Mouse (Mus musculus) stomach, embryonic 16.5 days (tissue): ENCODE results near the gene Trpm2. TPM values are rescaled to one million over a fixed set of nuclear protein-coding genes. Genes with fewer than 3 reads are reported as not detected.
"Not testable (repeated sequence)": the region's sequence is repeated elsewhere in the genome, so short reads cannot be mapped to it uniquely, and the experiment has no call there.

ENCODE experiments used
- ATAC-seq: fragments of 200-750 bp; cut with Nextera tagmentation; 2 replicates; pipeline ENCODE4 v1.8.0; 2017; ENCODE audit warnings: moderate number of reproducible peaks, moderate TSS enrichment; ENCODE audit not compliant: insufficient read depth, low FRiP score
- H3K27ac ChIP-seq: fragments of 300-500 bp; sonication (generic); 2 replicates; pipeline ENCODE4 v1.5.1; 2014; ENCODE audit warnings: low read length
- H3K27me3 ChIP-seq: fragments of 300-500 bp; sonication (generic); 2 replicates; pipeline ENCODE4 v1.6.1; 2014; ENCODE audit warnings: low read length, control low read depth, mixed read lengths; ENCODE audit not compliant: control insufficient read depth, insufficient read depth
- H3K36me3 ChIP-seq: fragments of 300-500 bp; sonication (generic); 2 replicates; pipeline ENCODE4 v1.6.1; 2014; ENCODE audit warnings: low read length; ENCODE audit not compliant: control insufficient read depth, insufficient read depth
- H3K4me1 ChIP-seq: fragments of 300-500 bp; sonication (generic); 2 replicates; pipeline ENCODE4 v1.6.1; 2014; ENCODE audit warnings: low read length, control low read depth, mixed read lengths; ENCODE audit not compliant: control insufficient read depth, insufficient read depth
- H3K4me2 ChIP-seq: fragments of 300-500 bp; sonication (generic); 2 replicates; pipeline ENCODE4 v1.6.1; 2014; ENCODE audit warnings: low read depth, low read length, mixed read lengths
- H3K4me3 ChIP-seq: fragments of 300-500 bp; sonication (generic); replicated peaks from 2 replicates; pipeline ENCODE4 v1.5.1; 2014; ENCODE audit warnings: mild to moderate bottlenecking, low read length
- H3K9ac ChIP-seq: fragments of 300-500 bp; sonication (generic); 2 replicates; pipeline ENCODE4 v1.6.1; 2014; ENCODE audit warnings: low read length
- H3K9me3 ChIP-seq: fragments of 300-500 bp; sonication (generic); replicated peaks from 2 replicates; pipeline ENCODE4 v1.6.1; 2016; ENCODE audit warnings: low read length, control low read depth; ENCODE audit not compliant: control insufficient read depth
- whole genome bisulfite sequencing: fragments of 180-500 bp; shearing (Covaris S2); extraction: QIAGEN DNeasy Blood & Tissue Kit; methylation state at CpG from one replicate; pipeline ENCODE4 v1.1.7; 2014; 5-methylcytosine and 5-hydroxymethylcytosine counted together
- polyA plus RNA-seq: library from polyadenylated mRNA; unstranded; fragments of >200 nt; fragmentation: Nextera tagmentation; extraction: Ambion mirVana; gene quantifications from 2 replicates; pipeline ENCODE4 v1.2.1, GENCODE M21; 2015

The Trpm2 gene
- polyA plus RNA-seq = 1.1 and 1.5 TPM in 2 replicates

DNA sequence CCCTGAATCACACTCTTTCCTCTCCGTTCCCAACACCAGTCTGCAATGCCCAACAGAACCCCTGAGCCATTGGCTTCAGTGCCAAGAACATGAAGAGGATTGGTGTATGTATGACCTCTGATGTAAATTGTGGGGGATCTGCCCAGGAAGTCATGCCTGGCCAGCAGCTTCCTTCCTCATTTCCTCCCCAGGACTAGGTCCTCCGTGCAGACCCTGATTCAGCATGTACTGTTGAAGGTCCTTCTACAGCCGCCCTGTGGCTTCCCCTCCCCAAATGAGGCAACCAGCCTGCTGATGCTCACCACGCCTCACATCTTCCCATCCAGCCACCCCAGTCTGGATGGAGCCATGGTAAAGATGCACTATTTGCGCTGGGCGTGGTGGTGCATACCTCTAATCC lies at the start of gene Trpm2:
Gene Trpm2 (minus strand): TSS at position 83 of the 400 bp plus-strand sequence.
- WGBS = 75% methylated on average over 6 of the region's 6 CpGs
- Histone ChIP-seq H3K9ac (peak within 1 kb of the TSS; percentile 52), H3K27me3 (peaks cover 13% of the 10 kb centered on the region), H3K4me2 (peak within 1 kb of the TSS; percentile 58), H3K4me1 (peaks cover 17% of the 10 kb centered on the region), H3K9me3 (no peaks in the 10 kb centered on the region), H3K27ac (no peak within 1 kb of the TSS; the same call in 1 of the 2 replicates), H3K36me3 (no peaks in the 10 kb centered on the region), H3K4me3 (peak within 1 kb of the TSS; percentile 34)
- ATAC-seq = no peak; the same call in 1 of the 2 replicates

DNA sequence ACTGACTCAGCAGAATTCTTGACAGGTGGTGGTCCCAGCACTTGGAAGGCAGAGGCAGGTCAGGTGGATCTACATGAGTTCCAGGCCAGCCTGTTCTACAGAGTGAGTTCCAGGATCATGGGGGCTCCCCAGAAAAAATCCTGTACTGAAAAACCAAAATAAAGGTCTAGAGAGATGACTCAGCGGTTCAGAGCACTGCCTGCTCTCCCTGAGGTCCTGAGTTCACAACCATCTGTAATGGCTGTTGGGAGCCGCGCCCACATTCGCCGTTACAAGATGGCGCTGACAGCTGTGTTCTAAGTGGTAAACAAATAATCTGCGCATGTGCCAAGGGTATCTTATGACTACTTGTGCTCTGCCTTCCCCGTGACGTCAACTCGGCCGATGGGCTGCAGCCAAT lies 49.6 kb upstream of the Trpm2 start:
- not testable (repeated sequence) for H3K27me3 ChIP-seq, H3K36me3 ChIP-seq, H3K4me3 ChIP-seq, H3K9me3 ChIP-seq, H3K4me1 ChIP-seq, H3K9ac ChIP-seq, H3K27ac ChIP-seq, ATAC-seq, H3K4me2 ChIP-seq
- WGBS = 94% methylated on average over 6 of the region's 11 CpGs

DNA sequence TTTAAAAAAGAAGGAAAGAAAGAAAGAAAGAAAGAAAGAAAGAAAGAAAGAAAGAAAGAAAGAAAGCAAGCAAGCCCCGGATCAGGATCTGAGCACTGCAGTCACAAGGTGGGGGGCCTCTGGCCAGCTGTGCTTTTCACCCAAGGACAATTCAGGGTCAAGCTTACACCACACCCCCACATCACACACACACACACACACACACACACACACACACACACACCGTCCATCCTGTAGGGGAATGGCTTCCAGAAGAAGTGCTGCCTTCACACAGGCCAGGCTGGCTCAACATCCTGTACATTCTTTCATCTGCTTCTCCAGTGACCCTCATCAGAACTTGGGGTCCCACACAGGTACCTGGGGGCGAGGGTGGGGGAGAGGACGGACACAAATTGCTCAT lies 48.9 kb upstream of the Trpm2 start:
- H3K27ac ChIP-seq = no peak overlapping the region
- no peak overlapping the region for H3K4me3 ChIP-seq

DNA sequence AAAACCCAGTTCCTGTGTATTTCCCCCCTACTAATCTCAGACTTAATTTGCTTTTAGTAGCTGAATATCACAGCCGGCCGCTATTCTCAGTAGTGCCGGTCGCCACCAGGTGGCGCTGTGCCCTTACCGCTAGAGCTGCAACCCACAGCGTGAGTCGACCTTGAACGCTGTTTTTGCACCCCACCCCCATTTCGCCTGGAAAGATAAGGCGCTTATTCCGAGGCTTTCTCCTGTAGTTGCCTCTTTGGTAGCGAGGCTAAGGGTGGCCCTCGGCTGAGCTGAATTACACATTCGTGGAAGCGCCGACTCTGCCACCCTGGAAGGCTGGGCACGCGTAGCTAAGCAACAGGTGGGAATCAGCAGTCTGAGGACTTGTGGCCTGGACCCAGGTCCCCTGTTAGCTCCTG lies 48.4 kb upstream of the Trpm2 start:
- Histone ChIP-seq H3K9ac (peak overlapping the region; percentile 62), H3K4me2 (peak overlapping the region; percentile 56), H3K27me3 (no peaks in the 10 kb centered on the region), H3K27ac (no peak overlapping the region), H3K9me3 (no peaks in the 10 kb centered on the region), H3K4me3 (peak overlapping the region; percentile 33), H3K4me1 (no peaks in the 10 kb centered on the region), H3K36me3 (no peaks in the 10 kb centered on the region)
- WGBS = 19% methylated on average over 19 of the region's 19 CpGs
- ATAC-seq = peak; percentile 78

More for the DNA sequence above, 48.9 kb upstream of the Trpm2 start:
- 71% methylated on average over 4 of the region's 4 CpGs for WGBS
- Histone ChIP-seq H3K4me1 (no peaks in the 10 kb centered on the region), H3K4me2 (no peak overlapping the region; the same call in 1 of the 2 replicates), H3K9me3 (no peaks in the 10 kb centered on the region), H3K36me3 (no peaks in the 10 kb centered on the region), H3K27me3 (no peaks in the 10 kb centered on the region), H3K9ac (no peak overlapping the region)
- ATAC-seq = no peak

DNA sequence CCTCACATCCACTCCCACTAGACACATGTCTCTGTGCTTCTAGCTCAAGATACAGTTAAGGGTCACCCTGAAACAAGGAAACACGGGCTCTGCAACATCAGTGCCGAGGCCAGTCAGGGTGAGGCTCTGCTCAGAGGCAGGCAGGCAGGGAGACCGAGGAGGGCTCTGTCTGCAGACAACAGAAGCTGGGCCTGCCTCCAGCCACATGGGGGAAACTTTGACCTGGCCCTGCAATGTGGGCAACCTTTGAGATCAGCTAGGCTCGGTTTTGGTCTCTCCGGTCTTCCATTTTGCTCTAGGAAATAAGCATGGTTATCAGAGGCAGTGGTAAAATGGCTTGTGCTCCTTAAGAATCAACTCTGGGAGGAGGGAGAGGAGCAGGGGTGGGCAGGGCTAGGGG lies 46.0 kb upstream of the Trpm2 start:
- WGBS = 60% methylated on average over 5 of the region's 5 CpGs
- no peak for ATAC-seq
- no peak overlapping the region for H3K4me3 ChIP-seq
- no peaks in the 10 kb centered on the region for H3K27me3 ChIP-seq
- H3K4me2 ChIP-seq = no peak overlapping the region
- H3K27ac ChIP-seq = no peak overlapping the region
- H3K9me3 ChIP-seq = no peaks in the 10 kb centered on the region
- no peaks in the 10 kb centered on the region for H3K36me3 ChIP-seq
- H3K4me1 ChIP-seq = no peaks in the 10 kb centered on the region
- H3K9ac ChIP-seq = no peak overlapping the region

DNA sequence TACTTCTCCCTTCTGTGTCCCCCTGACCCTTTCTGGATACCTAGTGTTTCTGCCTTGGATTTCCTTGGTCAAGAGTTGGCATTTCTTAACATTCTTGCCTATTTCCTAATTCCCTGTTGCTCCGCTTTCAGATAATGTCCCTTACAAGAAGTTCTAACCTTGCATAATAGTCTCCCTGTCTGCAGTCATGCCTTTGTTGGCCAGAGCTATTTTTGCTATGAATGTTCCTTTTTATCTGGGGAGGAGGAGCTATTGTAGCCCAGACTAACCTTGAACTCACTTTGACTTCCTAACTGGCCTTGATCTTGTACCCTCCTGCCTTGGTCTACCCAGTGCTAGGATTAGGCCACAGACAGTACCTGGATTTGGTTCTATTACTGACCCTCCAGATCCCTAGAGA lies 45.1 kb upstream of the Trpm2 start:
- no peaks in the 10 kb centered on the region for H3K36me3 ChIP-seq
- H3K4me2 ChIP-seq = no peak overlapping the region
- ATAC-seq = no peak
- no peak overlapping the region for H3K9ac ChIP-seq
- H3K4me3 ChIP-seq = no peak overlapping the region
- peaks cover 1% of the 10 kb centered on the region for H3K4me1 ChIP-seq
- 74% methylated on average over 1 of the region's 1 CpGs for WGBS
- H3K27ac ChIP-seq = no peak overlapping the region
- H3K27me3 ChIP-seq = no peaks in the 10 kb centered on the region
- H3K9me3 ChIP-seq = no peaks in the 10 kb centered on the region

DNA sequence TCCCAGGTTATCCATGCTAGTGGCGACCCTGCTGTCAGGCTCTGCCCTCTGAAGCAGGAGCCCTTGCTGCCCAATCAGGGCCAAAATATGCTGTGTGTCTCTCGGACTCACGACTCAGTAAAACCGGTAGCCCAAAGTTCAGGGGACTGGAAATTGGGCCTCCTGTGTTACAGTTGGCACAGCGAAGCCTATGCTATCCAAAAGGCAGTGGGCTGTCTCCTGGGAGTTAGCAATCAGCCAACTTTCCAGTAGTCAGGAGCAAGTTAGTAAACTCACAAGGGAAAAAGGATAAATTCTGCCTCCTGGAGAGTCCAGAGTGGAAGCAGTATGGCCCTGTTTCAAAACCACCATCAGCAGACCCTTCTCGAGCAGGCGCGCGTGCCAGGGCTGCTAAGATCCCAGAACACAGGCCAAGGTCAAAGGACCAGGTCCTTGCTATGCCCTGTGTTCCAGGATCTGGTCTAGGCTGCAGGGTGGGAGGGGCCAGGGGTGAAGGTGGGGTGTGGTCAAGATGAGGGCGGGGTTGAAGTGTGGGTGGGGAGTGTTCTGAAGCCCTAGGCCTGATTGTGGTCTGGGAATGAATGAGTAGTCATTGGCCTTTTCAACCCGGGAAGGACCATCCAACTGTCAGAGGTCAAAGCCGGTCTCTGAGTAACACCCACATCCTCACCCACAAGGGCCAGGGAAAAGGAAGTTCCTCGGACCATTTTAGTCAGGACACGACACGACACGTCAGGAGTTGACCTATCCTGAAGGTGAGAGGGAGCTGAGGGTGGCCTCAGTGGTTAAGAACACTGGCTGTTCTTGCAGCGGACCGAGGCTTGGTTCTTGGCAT lies 42.5 kb upstream of the Trpm2 start:
- no peak overlapping the region for H3K9ac ChIP-seq
- peaks cover 15% of the 10 kb centered on the region for H3K4me1 ChIP-seq
- 90% methylated on average over 18 of the region's 18 CpGs for WGBS
- no peak for ATAC-seq
- H3K36me3 ChIP-seq = no peaks in the 10 kb centered on the region
- H3K9me3 ChIP-seq = no peaks in the 10 kb centered on the region
- H3K4me3 ChIP-seq = no peak overlapping the region
- no peak overlapping the region for H3K4me2 ChIP-seq
- H3K27ac ChIP-seq = no peak overlapping the region
- H3K27me3 ChIP-seq = no peaks in the 10 kb centered on the region

DNA sequence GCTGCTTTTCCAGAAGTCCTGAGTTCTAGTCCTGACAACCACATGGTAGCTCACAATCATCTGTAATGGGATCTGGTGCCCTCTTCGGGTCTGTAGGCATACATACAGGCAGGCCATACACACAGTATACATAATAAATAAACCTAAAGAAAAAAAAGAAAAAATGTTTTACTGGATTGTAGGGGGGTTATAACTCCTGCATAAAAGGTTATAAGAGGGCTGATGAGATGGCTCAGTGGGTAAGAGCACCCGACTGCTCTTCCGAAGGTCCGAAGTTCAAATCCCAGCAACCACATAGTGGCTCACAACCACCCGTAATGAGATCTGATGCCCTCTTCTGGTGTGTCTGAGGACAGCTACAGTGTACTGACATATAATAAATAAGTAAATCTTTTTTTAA lies 40.8 kb upstream of the Trpm2 start:
- H3K36me3 ChIP-seq, H3K4me3 ChIP-seq, ATAC-seq, H3K9ac ChIP-seq, H3K9me3 ChIP-seq, H3K27ac ChIP-seq, H3K27me3 ChIP-seq, H3K4me2 ChIP-seq: not testable (repeated sequence)
- peaks cover 31% of the 10 kb centered on the region for H3K4me1 ChIP-seq
- 87% methylated on average over 5 of the region's 5 CpGs for WGBS

DNA sequence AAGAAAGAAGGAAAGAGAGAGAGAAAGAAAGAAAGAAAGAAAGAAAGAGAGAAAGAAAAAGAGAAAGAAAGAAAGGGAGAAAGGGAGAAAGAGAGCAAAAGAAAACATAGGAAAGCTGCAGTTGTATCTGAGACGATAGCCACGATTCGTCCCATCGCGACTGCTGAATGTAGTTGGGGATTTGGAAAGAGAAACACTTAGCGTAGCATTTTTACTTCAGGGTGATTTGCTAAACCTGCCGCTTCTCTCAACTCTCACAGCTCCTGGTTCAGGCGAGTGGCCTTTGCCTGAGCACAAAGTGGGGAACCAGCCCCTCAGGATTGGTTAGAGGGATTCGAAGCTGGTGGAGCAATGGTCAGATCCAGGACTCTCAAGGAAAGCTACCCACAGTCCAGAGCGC lies 40.0 kb upstream of the Trpm2 start:
- H3K27ac ChIP-seq = peak overlapping the region; percentile 58
- 14% methylated on average over 10 of the region's 10 CpGs for WGBS
- ATAC-seq = no peak
- H3K27me3 ChIP-seq = no peaks in the 10 kb centered on the region
- peak overlapping the region; percentile 82 for H3K4me2 ChIP-seq
- H3K4me1 ChIP-seq = peaks cover 39% of the 10 kb centered on the region
- H3K4me3 ChIP-seq = peak overlapping the region; percentile 30
- H3K9ac ChIP-seq = peak overlapping the region; percentile 67
- H3K9me3 ChIP-seq = no peaks in the 10 kb centered on the region
- no peaks in the 10 kb centered on the region for H3K36me3 ChIP-seq
